Mouse (Mus musculus) CH12.LX (cell line): ENCODE measurements around the gene Sema7a. TPM values are rescaled to one million over a fixed set of nuclear protein-coding genes. Genes with fewer than 3 reads are reported as not detected.

Source experiments
- DNase-seq: peaks from one replicate; pipeline ENCODE4 v3.0.0-alpha.2; 2013; ENCODE audit errors: extremely low read depth
- H3K27ac ChIP-seq: 2 replicates; pipeline ENCODE4 v1.5.1; 2012; ENCODE audit warnings: low read depth, mild to moderate bottlenecking, control low read depth, moderate library complexity; ENCODE audit not compliant: insufficient read depth
- H3K27me3 ChIP-seq: replicated peaks from 2 replicates; pipeline ENCODE3; 2012; ENCODE audit warnings: inconsistent platforms
- H3K36me3 ChIP-seq, 2 experiments: replicated peaks in 1 of 2; 2 replicates each; pipeline versions ENCODE3 to v1.6.1; 2012; ENCODE audit warnings: inconsistent platforms in 1 of 2, low read length in 1 of 2, mild to moderate bottlenecking in 1 of 2, mixed read lengths in 1 of 2, moderate library complexity in 1 of 2; ENCODE audit not compliant: control insufficient read depth in 1 of 2, insufficient read depth in 1 of 2
- H3K4me1 ChIP-seq, 2 experiments: 2 replicates each; pipeline ENCODE4 v1.6.1; 2012; ENCODE audit warnings: inconsistent platforms in 1 of 2, moderate library complexity in 1 of 2; ENCODE audit not compliant: insufficient read depth in 2 of 2, control insufficient read depth in 1 of 2
- H3K4me2 ChIP-seq: 2 replicates; pipeline ENCODE4 v1.6.1; 2012; ENCODE audit warnings: low read depth, mild to moderate bottlenecking, control low read depth; ENCODE audit not compliant: poor library complexity, insufficient read depth, severe bottlenecking
- H3K4me3 ChIP-seq, 3 experiments: fragments of 150-350 bp in 1 of 3; sonication (generic) in 1 of 3; replicated peaks in 1 of 3; 2 replicates each; pipeline versions ENCODE3 to v1.5.1; 2011 to 2012; ENCODE audit warnings: low read depth in 2 of 3, low read length in 2 of 3, mild to moderate bottlenecking in 2 of 3, moderate library complexity in 2 of 3, control low read depth in 1 of 3, improper control_type of control experiment in 1 of 3, inconsistent platforms in 1 of 3, mixed read lengths in 1 of 3; ENCODE audit not compliant: poor library complexity in 1 of 3
- H3K79me2 ChIP-seq: replicated peaks from 2 replicates; pipeline ENCODE4 v1.6.1; 2012; ENCODE audit warnings: mild to moderate bottlenecking, moderate library complexity; ENCODE audit not compliant: control insufficient read depth, poor library complexity, insufficient read depth, severe bottlenecking; ENCODE audit errors: extremely low read depth
- H3K9ac ChIP-seq: 2 replicates; pipeline ENCODE4 v1.6.1; 2012; ENCODE audit warnings: low read depth, mild to moderate bottlenecking, control low read depth, moderate library complexity; ENCODE audit not compliant: insufficient read depth
- H3K9me3 ChIP-seq: replicated peaks from 2 replicates; pipeline ENCODE3; 2012; ENCODE audit warnings: low read length, inconsistent platforms, mixed read lengths
- BHLHE40 ChIP-seq: IDR thresholded peaks from 2 replicates; pipeline ENCODE4 v1.6.1; 2011; ENCODE audit warnings: mild to moderate bottlenecking, low read depth, low read length, improper control_type of control experiment
- CHD2 ChIP-seq: IDR thresholded peaks from 2 replicates; pipeline ENCODE4 v1.6.1; 2011; ENCODE audit warnings: low read length, improper control_type of control experiment
- CTCF ChIP-seq, 2 experiments: IDR thresholded peaks in 1 of 2; conservative IDR thresholded peaks in 1 of 2; 2 replicates each; pipeline ENCODE4 v1.5.1; 2011 to 2012; ENCODE audit warnings: low read depth in 2 of 2, low read length in 2 of 2, improper control_type of control experiment in 1 of 2, inconsistent platforms in 1 of 2, mild to moderate bottlenecking in 1 of 2, moderate library complexity in 1 of 2
- E2F4 ChIP-seq: IDR thresholded peaks from 2 replicates; pipeline ENCODE4 v1.6.1; 2011; ENCODE audit warnings: low read depth, low read length, improper control_type of control experiment; ENCODE audit not compliant: insufficient replicate concordance
- ETS1 ChIP-seq: conservative IDR thresholded peaks from 2 replicates; pipeline ENCODE4 v1.6.1; 2012; ENCODE audit warnings: low read depth, mild to moderate bottlenecking, inconsistent platforms, low read length, improper control_type of control experiment, moderate library complexity
- GABPA ChIP-seq: IDR thresholded peaks from 2 replicates; pipeline ENCODE4 v1.6.1; 2012; ENCODE audit warnings: low read depth, low read length, improper control_type of control experiment, inconsistent platforms; ENCODE audit not compliant: insufficient replicate concordance
- HCFC1 ChIP-seq: IDR thresholded peaks from 2 replicates; pipeline ENCODE4 v1.6.1; 2012; ENCODE audit warnings: low read depth, mild to moderate bottlenecking, inconsistent platforms, low read length, improper control_type of control experiment
- JUN ChIP-seq: IDR thresholded peaks from 2 replicates; pipeline ENCODE4 v1.6.1; 2011; ENCODE audit warnings: low read depth, mild to moderate bottlenecking, low read length, improper control_type of control experiment, moderate library complexity; ENCODE audit not compliant: insufficient read depth
- JUND ChIP-seq: conservative IDR thresholded peaks from 2 replicates; pipeline ENCODE4 v1.6.1; 2011; ENCODE audit warnings: low read depth, low read length, improper control_type of control experiment
- MAFK ChIP-seq: IDR thresholded peaks from 2 replicates; pipeline ENCODE4 v1.6.1; 2011; ENCODE audit warnings: low read length, improper control_type of control experiment; ENCODE audit not compliant: insufficient replicate concordance
- MAZ ChIP-seq: IDR thresholded peaks from 2 replicates; pipeline ENCODE4 v1.6.1; 2012; ENCODE audit warnings: low read depth, mild to moderate bottlenecking, inconsistent platforms, low read length, improper control_type of control experiment, moderate library complexity
- MEF2A ChIP-seq: IDR thresholded peaks from 2 replicates; pipeline ENCODE4 v1.6.1; 2014; ENCODE audit warnings: low read depth, mild to moderate bottlenecking, inconsistent platforms, low read length, improper control_type of control experiment, borderline replicate concordance
- MXI1 ChIP-seq: IDR thresholded peaks from 2 replicates; pipeline ENCODE4 v1.6.1; 2011; ENCODE audit warnings: mild to moderate bottlenecking, low read depth, low read length, improper control_type of control experiment
- MYC ChIP-seq: IDR thresholded peaks from 2 replicates; pipeline ENCODE4 v1.6.1; 2011; ENCODE audit warnings: low read depth, mild to moderate bottlenecking, improper control_type of control experiment, low read length
- NRF1 ChIP-seq: IDR thresholded peaks from 2 replicates; pipeline ENCODE4 v1.6.1; 2014; ENCODE audit warnings: low read depth, mild to moderate bottlenecking, inconsistent platforms, low read length, improper control_type of control experiment, moderate library complexity
- PAX5 ChIP-seq: IDR thresholded peaks from 2 replicates; pipeline ENCODE4 v1.6.1; 2012; ENCODE audit warnings: low read length, inconsistent platforms, mixed read lengths
- POLR2A ChIP-seq: IDR thresholded peaks from 2 replicates; pipeline ENCODE4 v1.6.1; 2011; ENCODE audit warnings: low read depth, mild to moderate bottlenecking, improper control_type of control experiment, low read length
- RAD21 ChIP-seq: IDR thresholded peaks from 2 replicates; pipeline ENCODE4 v1.6.1; 2011; ENCODE audit warnings: low read depth, mild to moderate bottlenecking, low read length, improper control_type of control experiment, moderate library complexity
- RCOR1 ChIP-seq: conservative IDR thresholded peaks from 2 replicates; pipeline ENCODE4 v1.6.1; 2012; ENCODE audit warnings: low read depth, mild to moderate bottlenecking, inconsistent platforms, low read length, improper control_type of control experiment
- TBP ChIP-seq: conservative IDR thresholded peaks from 2 replicates; pipeline ENCODE4 v1.6.1; 2011; ENCODE audit warnings: low read depth, low read length, improper control_type of control experiment
- TCF12 ChIP-seq: IDR thresholded peaks from 2 replicates; pipeline ENCODE4 v1.6.1; 2014; ENCODE audit warnings: low read depth, mild to moderate bottlenecking, inconsistent platforms, low read length, improper control_type of control experiment
- UBTF ChIP-seq: IDR thresholded peaks from 2 replicates; pipeline ENCODE4 v1.6.1; 2012; ENCODE audit warnings: low read depth, mild to moderate bottlenecking, inconsistent platforms, low read length, improper control_type of control experiment, moderate library complexity
- USF2 ChIP-seq: conservative IDR thresholded peaks from 2 replicates; pipeline ENCODE4 v1.6.1; 2011; ENCODE audit warnings: low read depth, low read length, improper control_type of control experiment
- ZKSCAN1 ChIP-seq: IDR thresholded peaks from 2 replicates; pipeline ENCODE4 v1.6.1; 2012; ENCODE audit warnings: low read depth, inconsistent platforms, low read length, improper control_type of control experiment, borderline replicate concordance
- dilution Hi-C: fragments of 300-500 bp; cut with MboI; formaldehyde crosslinking; loops from 2 replicates; pipeline ENCODE4 v1.14.3; 2020; ENCODE audit warnings: low sequenced_read_pairs; ENCODE audit not compliant: extremely low pct_unique_long_range_greater_than_20kb, extremely low pct_ligation_motif_present
- in situ Hi-C: fragments of 300-500 bp; cut with MboI; formaldehyde crosslinking; loops from 3 replicates; pipeline ENCODE4 v1.14.3; 2019; ENCODE audit warnings: low sequenced_read_pairs, low pct_ligation_motif_present, low pct_unique_long_range_greater_than_20kb, mixed read lengths
- polyA plus RNA-seq: library from polyadenylated mRNA; unstranded; fragments of >175 nt; gene quantifications from 2 replicates; pipeline ENCODE4 v1.2.1, GENCODE M21; 2012; ENCODE audit warnings: low read depth; ENCODE audit not compliant: insufficient read length
- total RNA-seq, 2 experiments: library from RNA; depleted of rRNA; stranded (reverse); fragments of 300-350 nt in 1 of 2; fragments of >200 nt in 1 of 2; gene quantifications; 2 replicates each; pipeline ENCODE4 v1.2.3; 2012 to 2014

Gene Sema7a
- total and polyA plus RNA-seq, 3 experiments: 88.6 to 181 (median 89.4) TPM

DNA sequence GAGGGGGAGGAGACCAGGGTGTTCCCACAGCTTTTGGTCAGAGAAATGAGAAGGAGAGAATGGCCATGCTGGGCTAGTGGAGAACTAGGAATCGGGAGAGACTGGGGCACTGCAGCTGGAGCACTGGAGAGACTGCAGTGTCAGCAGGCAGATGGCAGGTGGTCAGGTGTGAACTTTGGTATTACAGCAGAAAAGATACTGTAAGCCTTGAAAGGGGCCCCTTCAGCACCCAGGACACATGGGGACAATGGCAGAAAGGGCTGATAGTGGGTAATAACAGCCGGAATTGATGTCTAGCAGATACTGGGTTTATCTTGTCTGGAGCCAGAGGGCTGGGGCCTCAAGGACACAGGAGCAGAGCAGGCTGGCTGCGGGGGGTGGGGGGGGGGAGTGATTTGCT, 38.9 kb downstream of the Sema7a start:
- Histone ChIP-seq H3K27me3 (no peaks in the 10 kb centered on the region), H3K9me3 (peaks cover 12% of the 10 kb centered on the region), H3K9ac (peak overlapping the region; percentile 64), H3K79me2 (0 out of 2 replicates have a peak, but pooled peaks cover 2% of the 10 kb centered on the region), H3K27ac (peak overlapping the region; percentile 99), H3K4me3 (peak overlapping the region in 2 of 3 experiments; percentile 10 to 25), H3K4me1 (peaks cover 39 to 75% of the 10 kb centered on the region in 2 experiments), H3K4me2 (peak overlapping the region; percentile 35), H3K36me3 (no peaks in the 10 kb centered on the region)
- in situ Hi-C loops (no loop called here), dilution Hi-C loops (no loop called here)
- no peak for DNase-seq
- TF ChIP-seq TCF12 (0 out of 2 replicates have a peak, but pooled peaks have one; percentile 6), MEF2A (no peak), CHD2 (no peak), USF2 (no peak), RAD21 (no peak), MAFK (peak; percentile 30; the same call in 1 of the 2 replicates), MXI1 (no peak), BHLHE40 (no peak), RCOR1 (no peak), CTCF (conservative IDR thresholded peaks at IDR 0.05 in 1 of 2, IDR thresholded peaks at IDR 0.05 in 1 of 2; ENCODE audit: low read depth in 2 of 2, low read length in 2 of 2) (no peak)

DNA sequence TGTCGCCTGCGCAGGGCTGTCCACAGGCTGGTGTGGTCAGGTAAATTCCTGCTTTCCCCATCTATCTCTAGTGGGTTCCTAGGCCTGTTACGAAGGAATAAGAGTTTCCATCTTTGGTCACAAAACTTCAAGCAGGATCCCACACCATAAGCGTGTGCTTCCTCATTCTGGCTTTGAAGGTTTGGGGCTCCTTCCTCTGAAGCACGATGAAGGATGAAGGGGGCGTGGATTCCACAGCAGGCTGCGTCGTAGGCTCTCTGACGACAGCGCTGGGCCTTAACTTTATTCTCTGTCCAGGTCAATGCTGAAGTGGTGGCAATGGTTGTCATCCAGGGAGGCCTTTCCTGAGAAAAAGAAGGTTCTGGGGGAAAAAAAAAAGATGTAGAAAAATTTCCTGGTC, 40.7 kb downstream of the Sema7a start:
- H3K27ac ChIP-seq: peak overlapping the region; percentile 73
- peak overlapping the region; percentile 64; the same call in 1 of the 2 replicates for H3K9ac ChIP-seq
- peak; percentile 60 for DNase-seq

DNA sequence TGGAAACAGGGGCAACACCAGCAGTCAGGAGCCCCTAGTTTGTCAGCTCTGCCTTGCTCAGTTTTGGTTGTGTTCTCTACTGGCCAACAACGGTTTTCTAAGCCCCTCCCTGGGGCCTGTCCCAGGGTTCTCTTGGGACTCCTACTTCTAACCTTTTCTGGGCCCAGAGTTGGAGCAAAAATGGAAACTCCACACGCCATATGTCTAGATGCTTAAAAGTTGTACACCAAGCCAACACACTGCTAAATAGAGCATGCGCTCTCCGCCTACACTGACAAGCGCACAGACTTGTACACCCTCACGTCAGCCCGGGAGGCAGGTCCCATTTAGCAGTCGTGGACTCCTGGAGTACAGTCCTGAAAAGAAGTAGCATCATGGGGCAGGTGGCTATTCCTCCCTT, 45.4 kb downstream of the Sema7a start:
- no peak overlapping the region for H3K4me2 ChIP-seq
- dilution Hi-C loops: no loop called here
- no peak overlapping the region for H3K9ac ChIP-seq
- peaks cover 4% of the 10 kb centered on the region for H3K9me3 ChIP-seq
- no peaks in the 10 kb centered on the region for H3K27me3 ChIP-seq
- no peaks in the 10 kb centered on the region for H3K79me2 ChIP-seq
- no peaks in the 10 kb centered on the region for H3K36me3 ChIP-seq
- peak; percentile 68 for DNase-seq
- peak overlapping the region; percentile 75 for H3K27ac ChIP-seq
- H3K4me1 ChIP-seq: peaks cover 55 to 68% of the 10 kb centered on the region in 2 experiments
- peak overlapping the region in 1 of 3 experiments; percentile 40 for H3K4me3 ChIP-seq
- in situ Hi-C loops: no loop called here
- TF ChIP-seq E2F4: no peak
- no peak for TF ChIP-seq JUN
- no peak for TF ChIP-seq JUND
- TF ChIP-seq GABPA: no peak
- TF ChIP-seq PAX5: no peak
- no peak for TF ChIP-seq UBTF
- TF ChIP-seq MYC: no peak
- no peak; the same call in 1 of the 2 replicates for TF ChIP-seq MEF2A
- 0 out of 2 replicates have a peak, but pooled peaks have one; percentile 3 for TF ChIP-seq BHLHE40
- peak; percentile 22; the same call in 1 of the 2 replicates for TF ChIP-seq POLR2A
- no peak for TF ChIP-seq RCOR1
- no peak for TF ChIP-seq ZKSCAN1
- TF ChIP-seq ETS1: peak; percentile 19; the same call in 1 of the 2 replicates
- TF ChIP-seq CTCF (conservative IDR thresholded peaks at IDR 0.05 in 1 of 2, IDR thresholded peaks at IDR 0.05 in 1 of 2; ENCODE audit: low read depth in 2 of 2, low read length in 2 of 2): no peak
- TF ChIP-seq NRF1: no peak

More for the DNA sequence above, 40.7 kb downstream of the Sema7a start:
- in situ Hi-C loops (no loop called here), dilution Hi-C loops (no loop called here)
- Histone ChIP-seq H3K27me3 (no peaks in the 10 kb centered on the region), H3K79me2 (0 out of 2 replicates have a peak, but pooled peaks cover 2% of the 10 kb centered on the region), H3K4me2 (0 out of 2 replicates have a peak overlapping the region, but pooled peaks have one; percentile 14), H3K4me1 (peaks cover 38 to 68% of the 10 kb centered on the region in 2 experiments)
- TF ChIP-seq HCFC1 (no peak), NRF1 (peak; percentile 2; the same call in 1 of the 2 replicates), MAZ (no peak), RCOR1 (no peak), TBP (no peak), TCF12 (no peak), PAX5 (no peak), ETS1 (0 out of 2 replicates have a peak, but pooled peaks have one; percentile 3), POLR2A (peak; percentile 28; the same call in 1 of the 2 replicates)
- TF ChIP-seq, all 38 proteins: peak for 3
- no peaks in the 10 kb centered on the region for H3K36me3 ChIP-seq
- H3K4me3 ChIP-seq: no peak overlapping the region
- peaks cover 15% of the 10 kb centered on the region for H3K9me3 ChIP-seq
